Mouse (Mus musculus) hindbrain, postnatal 0 days (tissue): ENCODE results near the gene Prokr2. TPM values are rescaled to one million over a fixed set of nuclear protein-coding genes. Genes with fewer than 3 reads are reported as not detected.

Experiments used
- ATAC-seq: fragments of 200-750 bp; cut with Nextera tagmentation; 2 replicates; pipeline ENCODE4 v1.8.0; 2017; ENCODE audit warnings: mild to moderate bottlenecking, moderate TSS enrichment, moderate library complexity
- DNase-seq: peaks from one replicate; pipeline ENCODE4 v3.0.0-alpha.2; 2015; ENCODE audit warnings: low spot score
- H3K27ac ChIP-seq: fragments of 300-500 bp; sonication (generic); 2 replicates; pipeline ENCODE4 v1.5.1; 2014; ENCODE audit warnings: mild to moderate bottlenecking
- H3K27me3 ChIP-seq: fragments of 300-500 bp; sonication (generic); 2 replicates; pipeline ENCODE4 v1.6.1; 2014; ENCODE audit warnings: low read length, mixed read lengths; ENCODE audit not compliant: insufficient read depth
- H3K36me3 ChIP-seq: fragments of 300-500 bp; sonication (generic); 2 replicates; pipeline ENCODE4 v1.6.1; 2014; ENCODE audit warnings: low read length, mixed read lengths; ENCODE audit not compliant: insufficient read depth
- H3K4me1 ChIP-seq: fragments of 300-500 bp; sonication (generic); 2 replicates; pipeline ENCODE4 v1.6.1; 2014; ENCODE audit warnings: antibody characterized with exemption, low read length, mixed read lengths; ENCODE audit not compliant: insufficient read depth
- H3K4me2 ChIP-seq: fragments of 300-500 bp; sonication (generic); 2 replicates; pipeline ENCODE4 v1.6.1; 2014; ENCODE audit warnings: low read depth, mild to moderate bottlenecking, low read length, moderate library complexity, mixed read lengths
- H3K4me3 ChIP-seq: fragments of 300-500 bp; sonication (generic); 2 replicates; pipeline ENCODE4 v1.5.1; 2014; ENCODE audit warnings: low read length
- H3K9ac ChIP-seq: fragments of 300-500 bp; sonication (generic); replicated peaks from 2 replicates; pipeline ENCODE4 v1.6.1; 2014; ENCODE audit warnings: mild to moderate bottlenecking, low read length, moderate library complexity, mixed read lengths
- H3K9me3 ChIP-seq: fragments of 300-500 bp; sonication (generic); 2 replicates; pipeline ENCODE4 v1.6.1; 2016; ENCODE audit warnings: low read length, mixed read lengths
- CTCF ChIP-seq: IDR thresholded peaks from 2 replicates; pipeline ENCODE4 v1.5.1; 2016; ENCODE audit warnings: antibody characterized with exemption, control low read depth, low read depth
- WGBS: fragments of 180-500 bp; shearing (Covaris S2); extraction: QIAGEN DNeasy Blood & Tissue Kit; methylation state at CpG from one replicate; pipeline ENCODE4 v1.1.7; 2014; 5-methylcytosine and 5-hydroxymethylcytosine counted together
- polyA plus RNA-seq: library from polyadenylated mRNA; unstranded; fragments of >200 nt; fragmentation: Nextera tagmentation; extraction: Ambion mirVana; gene quantifications from 2 replicates; pipeline ENCODE4 v1.2.1, GENCODE M21; 2015
- total RNA-seq: library from RNA; depleted of rRNA; stranded (reverse); fragments of >200 nt; gene quantifications from 2 replicates; pipeline ENCODE4 v1.2.3, GENCODE M21; 2014; rRNA removed

Gene Prokr2
- total RNA-seq (8.4 and 11.3 TPM in 2 replicates), polyA plus RNA-seq (2.1 and 2.8 TPM in 2 replicates)

GRCm38 (mm10) chr2:132385194-132385838, at the start of gene Prokr2:
Prokr2 (minus strand) TSS chr2:132385447.
- Histone ChIP-seq H3K36me3 (no peaks in the 10 kb centered on the region), H3K4me1 (peaks cover 5% of the 10 kb centered on the region), H3K27me3 (no peaks in the 10 kb centered on the region; the same call in 1 of the 2 replicates), H3K27ac (no peak within 1 kb of the TSS), H3K4me2 (peak within 1 kb of the TSS; percentile 99), H3K4me3 (peak within 1 kb of the TSS; percentile 61), H3K9me3 (no peaks in the 10 kb centered on the region), H3K9ac (peak within 1 kb of the TSS; percentile 52)
- ATAC-seq, result peak; percentile 57
- WGBS, result under 1% methylated on average over 29 of the region's 29 CpGs
- TF ChIP-seq CTCF, result no peak
- DNase-seq, result peak; percentile 37

DNA sequence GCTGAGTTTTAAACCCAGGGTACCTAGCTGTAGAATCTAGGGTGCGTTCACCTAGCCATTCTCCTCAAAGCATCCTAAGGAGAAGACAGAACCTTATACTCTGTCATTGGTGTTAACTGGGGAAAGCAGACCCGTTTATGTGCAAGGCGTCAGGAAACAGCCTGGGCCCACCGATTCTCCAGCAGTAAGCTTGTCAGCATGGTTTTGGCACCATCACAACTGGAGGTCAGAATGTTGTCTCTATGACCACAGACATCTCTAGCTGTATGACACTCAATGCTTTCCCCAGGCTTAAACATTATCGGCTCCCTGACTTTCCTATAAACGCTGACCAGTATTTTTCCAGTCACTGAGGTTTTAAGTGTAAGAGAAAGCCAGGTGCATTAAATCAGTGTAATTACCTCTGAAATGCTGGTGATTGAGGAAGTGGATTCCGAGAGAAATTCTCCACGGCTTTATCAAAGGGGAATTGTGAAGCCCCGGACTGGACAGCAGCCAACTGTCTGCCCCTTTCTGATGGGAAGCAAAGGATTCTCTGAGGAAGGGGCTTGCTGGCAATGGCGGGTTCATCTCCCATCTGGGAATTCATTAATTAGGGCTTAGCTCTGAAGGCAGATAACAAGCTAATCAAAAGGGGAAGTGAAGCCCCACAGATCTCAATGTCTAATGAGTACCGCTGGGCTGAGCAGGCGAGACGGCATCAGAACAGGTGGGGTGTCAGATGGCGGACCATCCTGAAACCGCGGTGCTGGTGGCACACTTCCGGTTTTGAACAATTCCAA, 42.1 kb upstream of the Prokr2 start:
- TF ChIP-seq CTCF, result no peak
- Histone ChIP-seq H3K27me3 (no peaks in the 10 kb centered on the region), H3K4me3 (no peak overlapping the region), H3K9me3 (no peaks in the 10 kb centered on the region), H3K9ac (no peak overlapping the region), H3K4me2 (peak overlapping the region; percentile 27; the same call in 1 of the 2 replicates), H3K4me1 (peaks cover 4% of the 10 kb centered on the region; the same call in 1 of the 2 replicates), H3K27ac (0 out of 2 replicates have a peak overlapping the region, but pooled peaks have one; percentile 34), H3K36me3 (no peaks in the 10 kb centered on the region)
- 31% methylated on average over 17 of the region's 17 CpGs for WGBS
- ATAC-seq (peak; percentile 50), DNase-seq (peak; percentile 64)

- no peaks in the 10 kb centered on the region; the same call in 1 of the 2 replicates for H3K9me3 ChIP-seq
- no peaks in the 10 kb centered on the region for H3K36me3 ChIP-seq
- no peak overlapping the region for H3K27ac ChIP-seq
- peaks cover 4% of the 10 kb centered on the region; the same call in 1 of the 2 replicates for H3K4me1 ChIP-seq
- ATAC-seq (no peak), DNase-seq (peak; percentile 16)
- 37% methylated on average over 6 of the region's 6 CpGs for WGBS
- TF ChIP-seq CTCF, result no peak
- H3K4me2 ChIP-seq, result no peak overlapping the region
- H3K9ac ChIP-seq, result no peak overlapping the region
- no peak overlapping the region for H3K4me3 ChIP-seq
- no peaks in the 10 kb centered on the region for H3K27me3 ChIP-seq
These were observed 40.3 kb upstream of the Prokr2 start for GRCm38 (mm10) chr2:132425576-132425975.

DNA sequence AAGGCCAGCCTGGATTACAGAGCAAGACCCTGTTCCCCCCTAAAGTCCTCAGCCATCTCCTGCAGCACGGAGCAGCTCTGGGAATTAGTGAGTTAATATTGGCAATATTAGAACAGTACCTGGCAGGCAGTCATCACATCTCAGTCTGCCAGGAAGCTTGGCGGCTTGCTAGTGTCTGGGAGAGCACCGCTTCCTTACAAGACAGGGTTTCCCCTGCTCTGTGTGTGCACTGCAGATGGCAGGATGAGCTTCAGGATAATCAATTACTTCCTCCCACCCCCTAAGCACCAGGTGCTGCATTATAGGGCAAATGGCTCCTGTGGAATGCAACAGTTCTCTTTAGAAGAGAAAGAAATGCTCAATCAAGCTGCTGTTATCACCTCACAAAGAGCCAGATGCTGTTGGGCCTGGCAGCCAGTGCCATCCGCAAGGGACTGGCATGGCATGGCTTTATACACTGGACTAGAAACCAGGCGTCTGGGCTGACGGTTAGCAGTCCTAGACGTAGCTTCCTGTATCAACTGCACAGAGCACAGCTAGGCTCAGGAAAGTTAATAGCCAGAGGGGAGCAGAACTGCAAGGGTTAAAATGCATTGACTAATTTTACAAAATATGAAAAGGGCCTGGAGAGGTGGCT, 38.3 kb upstream of the Prokr2 start:
- Histone ChIP-seq H3K27me3 (no peaks in the 10 kb centered on the region), H3K36me3 (no peaks in the 10 kb centered on the region), H3K9ac (no peak overlapping the region), H3K27ac (no peak overlapping the region), H3K4me2 (no peak overlapping the region), H3K4me3 (no peak overlapping the region), H3K9me3 (no peaks in the 10 kb centered on the region; the same call in 1 of the 2 replicates), H3K4me1 (peaks cover 4% of the 10 kb centered on the region; the same call in 1 of the 2 replicates)
- WGBS, result 60% methylated on average over 7 of the region's 7 CpGs
- peak; percentile 45 for DNase-seq
- peak; percentile 58; the same call in 1 of the 2 replicates for ATAC-seq
- no peak for TF ChIP-seq CTCF

- no peaks in the 10 kb centered on the region for H3K27me3 ChIP-seq
- H3K9me3 ChIP-seq, result no peaks in the 10 kb centered on the region; the same call in 1 of the 2 replicates
- no peaks in the 10 kb centered on the region for H3K36me3 ChIP-seq
- WGBS, result 88% methylated on average over 9 of the region's 9 CpGs
- DNase-seq, result no peak
- no peak overlapping the region for H3K4me2 ChIP-seq
- TF ChIP-seq CTCF, result no peak
- ATAC-seq, result no peak
- no peak overlapping the region for H3K4me3 ChIP-seq
- no peak overlapping the region for H3K27ac ChIP-seq
- no peak overlapping the region for H3K9ac ChIP-seq
- H3K4me1 ChIP-seq, result peaks cover 4% of the 10 kb centered on the region; the same call in 1 of the 2 replicates
These were observed 37.6 kb upstream of the Prokr2 start for GRCm38 (mm10) chr2:132422846-132423245.

DNA sequence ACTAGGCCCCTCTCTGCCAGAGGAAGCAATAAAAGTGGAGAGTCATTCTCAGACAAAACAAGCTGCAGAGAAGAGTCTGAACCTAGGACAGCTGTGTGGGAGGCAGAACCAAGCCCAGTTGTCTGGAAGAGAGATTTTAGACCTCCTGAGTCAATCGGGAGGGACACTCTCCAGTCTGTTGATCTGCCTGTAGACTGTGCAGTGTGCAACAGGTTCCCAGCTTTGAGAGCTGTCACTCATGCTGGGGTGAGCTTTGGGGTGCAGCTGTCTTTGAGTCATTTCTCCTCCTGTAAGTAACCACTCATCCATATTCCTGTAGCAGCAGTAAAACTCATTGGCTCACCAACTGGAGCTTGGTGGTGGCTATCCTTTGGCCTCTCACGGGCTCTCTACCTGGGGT, 33.2 kb upstream of the Prokr2 start:
- H3K36me3 ChIP-seq, result no peaks in the 10 kb centered on the region
- no peaks in the 10 kb centered on the region; the same call in 1 of the 2 replicates for H3K9me3 ChIP-seq
- H3K4me3 ChIP-seq, result no peak overlapping the region
- DNase-seq, result no peak
- 79% methylated on average over 2 of the region's 2 CpGs for WGBS
- no peaks in the 10 kb centered on the region for H3K4me1 ChIP-seq
- no peaks in the 10 kb centered on the region for H3K27me3 ChIP-seq
- no peak overlapping the region for H3K27ac ChIP-seq
- H3K4me2 ChIP-seq, result no peak overlapping the region
- no peak for TF ChIP-seq CTCF
- no peak for ATAC-seq
- H3K9ac ChIP-seq, result no peak overlapping the region
